Mouse (Mus musculus) MEL (cell line): ENCODE measurements around the gene Hkdc1. TPM values are rescaled to one million over a fixed set of nuclear protein-coding genes. Genes with fewer than 3 reads are reported as not detected.

Experiments used
- DNase-seq: peaks from one replicate; pipeline ENCODE4 v3.0.0; 2011; ENCODE audit warnings: low read depth, low spot score
- H3K27ac ChIP-seq: 2 replicates; pipeline ENCODE4 v1.5.1; 2012; ENCODE audit warnings: low read depth, mild to moderate bottlenecking, control low read depth, low read length, moderate library complexity; ENCODE audit not compliant: control insufficient read depth
- H3K27me3 ChIP-seq, 2 experiments: fragments of 150-350 bp in 1 of 2; sonication (generic) in 1 of 2; 2 replicates each; pipeline ENCODE4 v1.6.1; 2012; ENCODE audit warnings: low read length in 2 of 2, mild to moderate bottlenecking in 2 of 2, improper control_type of control experiment in 1 of 2, moderate library complexity in 1 of 2; ENCODE audit not compliant: insufficient read depth in 2 of 2, control insufficient read depth in 1 of 2
- H3K36me3 ChIP-seq, 2 experiments: 2 replicates each; pipeline ENCODE4 v1.6.1; 2012 to 2014; ENCODE audit warnings: low read length in 2 of 2, improper control_type of control experiment in 1 of 2, inconsistent platforms in 1 of 2, mild to moderate bottlenecking in 1 of 2; ENCODE audit not compliant: insufficient read depth in 2 of 2, control insufficient read depth in 1 of 2
- H3K4me1 ChIP-seq, 2 experiments: fragments of 150-350 bp in 1 of 2; sonication (generic) in 1 of 2; 2 replicates each; pipeline ENCODE4 v1.6.1; 2012; ENCODE audit warnings: low read length in 2 of 2, improper control_type of control experiment in 1 of 2, mild to moderate bottlenecking in 1 of 2; ENCODE audit not compliant: insufficient read depth in 2 of 2, control insufficient read depth in 1 of 2
- H3K4me3 ChIP-seq, 2 experiments: fragments of 150-350 bp in 1 of 2; sonication (generic) in 1 of 2; 2 replicates each; pipeline ENCODE4 v1.5.1; 2012; ENCODE audit warnings: low read depth in 2 of 2, low read length in 2 of 2, mild to moderate bottlenecking in 2 of 2, moderate library complexity in 2 of 2, control low read depth in 1 of 2, improper control_type of control experiment in 1 of 2; ENCODE audit not compliant: control insufficient read depth in 1 of 2, insufficient read depth in 1 of 2
- H3K79me2 ChIP-seq: 2 replicates; pipeline ENCODE4 v1.6.1; 2012; ENCODE audit warnings: mild to moderate bottlenecking, low read length, moderate library complexity; ENCODE audit not compliant: control insufficient read depth, poor library complexity, insufficient read depth
- H3K9ac ChIP-seq: 2 replicates; pipeline ENCODE4 v1.6.1; 2012; ENCODE audit warnings: low read depth, mild to moderate bottlenecking, control low read depth, low read length, moderate library complexity; ENCODE audit not compliant: control insufficient read depth, poor library complexity, severe bottlenecking
- H3K9me3 ChIP-seq: fragments of 150-350 bp; sonication (generic); replicated peaks from 2 replicates; pipeline ENCODE4 v1.6.1; 2012; ENCODE audit warnings: mild to moderate bottlenecking, low read length, improper control_type of control experiment, moderate library complexity; ENCODE audit not compliant: insufficient read depth
- BHLHE40 ChIP-seq: IDR thresholded peaks from 2 replicates; pipeline ENCODE4 v1.6.1; 2012; ENCODE audit warnings: low read depth, mild to moderate bottlenecking, inconsistent platforms, low read length, improper control_type of control experiment, borderline replicate concordance
- ELF1 ChIP-seq: IDR thresholded peaks from 2 replicates; pipeline ENCODE4 v1.6.1; 2014; ENCODE audit warnings: low read depth, mild to moderate bottlenecking, inconsistent platforms, low read length, improper control_type of control experiment, moderate library complexity
- EP300 ChIP-seq, 2 experiments: IDR thresholded peaks; 2 replicates each; pipeline ENCODE4 v1.6.1; 2011; ENCODE audit warnings: improper control_type of control experiment in 2 of 2, low read length in 2 of 2, low read depth in 1 of 2, mild to moderate bottlenecking in 1 of 2
- GATA1 ChIP-seq: IDR thresholded peaks from 2 replicates; pipeline ENCODE4 v1.6.1; 2011; ENCODE audit warnings: low read depth, low read length, improper control_type of control experiment
- MAFK ChIP-seq: IDR thresholded peaks from 2 replicates; pipeline ENCODE4 v1.6.1; 2011; ENCODE audit warnings: low read depth, mild to moderate bottlenecking, low read length, improper control_type of control experiment, borderline replicate concordance
- MAZ ChIP-seq: IDR thresholded peaks from 2 replicates; pipeline ENCODE4 v1.6.1; 2012; ENCODE audit warnings: low read depth, mild to moderate bottlenecking, inconsistent platforms, low read length, improper control_type of control experiment
- POLR2AphosphoS2 ChIP-seq: IDR thresholded peaks from 2 replicates; pipeline ENCODE4 v1.6.1; 2011; ENCODE audit warnings: low read length, improper control_type of control experiment
- RCOR1 ChIP-seq: IDR thresholded peaks from 2 replicates; pipeline ENCODE4 v1.6.1; 2012; ENCODE audit warnings: low read depth, mild to moderate bottlenecking, inconsistent platforms, low read length, improper control_type of control experiment
- TAL1 ChIP-seq: IDR thresholded peaks from 2 replicates; pipeline ENCODE4 v1.6.1; 2012; ENCODE audit warnings: mild to moderate bottlenecking, inconsistent platforms, low read length, moderate library complexity, mixed read lengths
- TBP ChIP-seq: IDR thresholded peaks from 2 replicates; pipeline ENCODE4 v1.8.0; 2011; ENCODE audit warnings: low read depth, low read length, improper control_type of control experiment
- TCF12 ChIP-seq: IDR thresholded peaks from 2 replicates; pipeline ENCODE4 v1.6.1; 2014; ENCODE audit warnings: low read depth, mild to moderate bottlenecking, inconsistent platforms, low read length, improper control_type of control experiment, moderate library complexity
- UBTF ChIP-seq: IDR thresholded peaks from 2 replicates; pipeline ENCODE4 v1.6.1; 2012; ENCODE audit warnings: low read depth, mild to moderate bottlenecking, inconsistent platforms, low read length, improper control_type of control experiment, moderate library complexity, borderline replicate concordance; ENCODE audit not compliant: insufficient read depth
- ZC3H11A ChIP-seq: IDR thresholded peaks from 2 replicates; pipeline ENCODE4 v1.6.1; 2012; ENCODE audit warnings: low read depth, mild to moderate bottlenecking, inconsistent platforms, low read length, improper control_type of control experiment
- polyA plus RNA-seq, 2 experiments: library from polyadenylated mRNA; stranded (reverse) in 1 of 2; unstranded in 1 of 2; fragments of >175 nt in 1 of 2; fragments of >200 nt in 1 of 2; gene quantifications; 2 replicates each; pipeline versions ENCODE4 v1.2.1 to v1.2.4; 2012; ENCODE audit warnings: low replicate concordance in 2 of 2, low read depth in 1 of 2; ENCODE audit not compliant: insufficient read length in 2 of 2, insufficient read depth in 1 of 2, missing spikeins in 1 of 2
- total RNA-seq: library from RNA; depleted of rRNA; stranded (reverse); fragments of 300-350 nt; gene quantifications from 2 replicates; pipeline ENCODE4 v1.2.3, GENCODE M21; 2012

Gene Hkdc1
- total and polyA plus RNA-seq, 3 experiments, result 0.38 to 0.42 TPM; not detected in 1

DNA sequence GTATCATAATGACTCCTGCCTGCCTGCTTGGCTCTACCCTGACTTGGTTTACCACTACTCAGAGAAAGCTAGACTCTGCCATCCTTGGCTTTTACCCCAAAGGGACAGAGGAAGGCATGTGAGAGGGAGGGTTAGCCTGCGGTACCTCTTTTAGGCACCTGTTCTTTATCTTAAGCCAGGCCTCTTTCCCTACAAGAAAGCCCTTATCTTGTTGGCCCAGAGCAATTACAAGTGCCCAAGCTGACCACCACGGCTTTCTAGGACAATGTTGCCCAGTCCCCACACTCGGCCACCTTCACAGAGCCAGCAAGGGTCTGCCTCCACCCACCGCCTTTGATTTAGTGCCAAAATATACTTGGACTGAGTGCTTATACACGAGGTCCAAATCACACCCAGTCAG, 77.1 kb downstream of the Hkdc1 start:
- Histone ChIP-seq H3K4me1 (peaks cover 13 to 39% of the 10 kb centered on the region in 2 experiments), H3K9ac (no peak overlapping the region), H3K27ac (peak overlapping the region; percentile 86; the same call in 1 of the 2 replicates)

DNA sequence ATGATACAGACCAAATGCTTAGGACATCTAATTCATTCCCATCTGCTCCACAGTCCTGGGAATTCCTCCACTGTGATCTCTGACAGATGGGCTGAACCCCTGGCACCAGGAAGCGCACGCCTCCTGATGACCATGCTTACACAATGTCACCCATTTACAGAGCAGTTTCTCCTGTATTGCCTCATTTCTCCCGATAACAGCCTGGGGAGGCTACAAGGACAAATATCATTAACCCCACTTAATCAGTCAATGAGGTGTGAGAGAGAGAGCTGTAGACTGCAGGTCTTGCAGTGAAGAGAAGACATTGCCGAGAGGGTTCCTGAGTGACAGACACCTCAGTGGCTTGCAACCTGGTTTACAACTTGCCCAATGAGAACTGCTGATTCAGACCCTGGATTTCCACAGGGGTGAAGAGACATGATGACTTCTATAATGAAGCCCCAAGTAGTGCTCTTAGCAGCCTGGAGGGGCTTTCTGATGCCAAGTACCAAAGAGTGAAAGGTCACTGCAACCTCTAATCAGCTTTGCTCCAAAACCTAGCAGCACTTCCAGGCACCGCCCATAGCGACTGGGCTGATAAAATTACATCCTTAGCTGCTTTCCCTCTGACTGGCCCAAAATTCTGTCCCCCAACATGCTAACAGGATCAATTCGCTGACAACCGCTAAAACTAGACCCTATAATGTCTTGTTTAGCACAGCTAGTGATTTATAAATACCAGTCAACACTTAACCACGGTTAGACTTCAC, 78.1 kb downstream of the Hkdc1 start:
- Histone ChIP-seq H3K9me3 (no peaks in the 10 kb centered on the region), H3K9ac (peak overlapping the region; percentile 33), H3K4me1 (peaks cover 13 to 39% of the 10 kb centered on the region in 2 experiments), H3K27ac (peak overlapping the region; percentile 86), H3K4me3 (no peak overlapping the region), H3K79me2 (peaks cover 24% of the 10 kb centered on the region), H3K36me3 (peaks cover 0 to 32% of the 10 kb centered on the region in 2 experiments; a peak in 2 of 4 replicates), H3K27me3 (no peaks in the 10 kb centered on the region)
- TF ChIP-seq MAZ (no peak), ELF1 (peak; percentile 26; the same call in 1 of the 2 replicates), GATA1 (0 out of 2 replicates have a peak, but pooled peaks have one; percentile 17), TBP (no peak), RCOR1 (no peak)
- peak; percentile 37 for DNase-seq

More for the DNA sequence above, 77.1 kb downstream of the Hkdc1 start:
- TF ChIP-seq ZC3H11A (no peak), MAFK (no peak), GATA1 (no peak), UBTF (no peak), POLR2AphosphoS2 (no peak), RCOR1 (no peak), TBP (no peak), ELF1 (no peak), TAL1 (peak; percentile 66), EP300 (IDR thresholded peaks at IDR 0.05; ENCODE audit: low read depth in 1 of 2, low read length in 2 of 2) (no peak; a peak in 1 of 4 replicates), TCF12 (peak; percentile 73), BHLHE40 (no peak)
- TF ChIP-seq, all 39 proteins: peak for 2
- DNase-seq, result peak; percentile 9
- Histone ChIP-seq H3K4me3 (no peak overlapping the region), H3K36me3 (peaks cover 0 to 32% of the 10 kb centered on the region in 2 experiments; a peak in 2 of 4 replicates), H3K27me3 (no peaks in the 10 kb centered on the region), H3K79me2 (peaks cover 16% of the 10 kb centered on the region), H3K9me3 (no peaks in the 10 kb centered on the region)
